8 mouse cellular contexts compared by ENCODE assay signal in genomic region chr7:142371768-142372661, GRCm38 (mm10). TPM values are rescaled to one million over a fixed set of nuclear protein-coding genes. Genes with fewer than 3 reads are reported as not detected.
DNase-seq lines count a peak whose midpoint lies in the region; ATAC-seq lines count a peak whose summit lies in the region.

No protein-coding gene starts in this region.

- H3K27me3 ChIP-seq in kidney, embryonic 14.5 days (ENCODE audit: control insufficient read depth, insufficient read depth, low read length), result peaks cover 27% of the 10 kb centered on the region
- H3K27me3 ChIP-seq in embryonic facial prominence, embryonic 11.5 days (ENCODE audit: control insufficient read depth, insufficient read depth, low read length), result peaks cover 22% of the 10 kb centered on the region
- H3K27me3 ChIP-seq in hindbrain, embryonic 16.5 days (replicated peaks; ENCODE audit: control insufficient read depth, insufficient read depth, low read length), result peaks cover 29% of the 10 kb centered on the region
- peaks cover 24% of the 10 kb centered on the region for H3K27me3 ChIP-seq in stomach, embryonic 16.5 days (ENCODE audit: control insufficient read depth, insufficient read depth, low read length)

- peak overlapping the region; percentile 72 for H3K4me2 ChIP-seq in kidney, embryonic 14.5 days (replicated peaks; ENCODE audit: low read depth, low read length)
- H3K4me2 ChIP-seq in embryonic facial prominence, embryonic 11.5 days (ENCODE audit: low read depth, low read length), result peak overlapping the region; percentile 86
- H3K4me2 ChIP-seq in hindbrain, embryonic 16.5 days (ENCODE audit: low read length), result peak overlapping the region; percentile 89
- peak overlapping the region; percentile 66 for H3K4me2 ChIP-seq in stomach, embryonic 16.5 days (ENCODE audit: low read depth, low read length)

- WGBS in kidney, embryonic 14.5 days, result 2% methylated on average over 56 of the region's 64 CpGs
- 3% methylated on average over 47 of the region's 64 CpGs for WGBS in embryonic facial prominence, embryonic 11.5 days
- 2% methylated on average over 52 of the region's 64 CpGs for WGBS in hindbrain, embryonic 16.5 days
- WGBS in stomach, embryonic 16.5 days, result 1% methylated on average over 64 of the region's 64 CpGs

- peak; percentile 40 for ATAC-seq in kidney, embryonic 14.5 days (ENCODE audit: low FRiP score, low TSS enrichment)
- no peak for ATAC-seq in embryonic facial prominence, embryonic 11.5 days (replicated peaks; ENCODE audit: insufficient number of reproducible peaks, low FRiP score, low TSS enrichment, low read depth)
- ATAC-seq in hindbrain, embryonic 16.5 days, result peak; percentile 35; the same call in 1 of the 2 replicates
- no peak for ATAC-seq in stomach, embryonic 16.5 days (ENCODE audit: insufficient read depth, low FRiP score)

- H3K4me1 ChIP-seq in kidney, embryonic 14.5 days (ENCODE audit: control insufficient read depth, insufficient read depth, low read length), result peaks cover 4% of the 10 kb centered on the region; the same call in 1 of the 2 replicates
- no peaks in the 10 kb centered on the region; the same call in 1 of the 2 replicates for H3K4me1 ChIP-seq in embryonic facial prominence, embryonic 11.5 days (ENCODE audit: control insufficient read depth, insufficient read depth, low read length)
- peaks cover 9% of the 10 kb centered on the region; the same call in 1 of the 2 replicates for H3K4me1 ChIP-seq in hindbrain, embryonic 16.5 days (ENCODE audit: control insufficient read depth, insufficient read depth, low read depth, low read length)
- 0 out of 2 replicates have a peak, but pooled peaks cover 3% of the 10 kb centered on the region for H3K4me1 ChIP-seq in stomach, embryonic 16.5 days (ENCODE audit: control insufficient read depth, insufficient read depth, low read length)

- H3K9me3 ChIP-seq in kidney, embryonic 14.5 days (ENCODE audit: control insufficient read depth, low read length), result no peaks in the 10 kb centered on the region
- H3K9me3 ChIP-seq in embryonic facial prominence, embryonic 11.5 days (replicated peaks; ENCODE audit: control insufficient read depth, low read length), result no peaks in the 10 kb centered on the region
- H3K9me3 ChIP-seq in hindbrain, embryonic 16.5 days (ENCODE audit: control insufficient read depth, low read length), result no peaks in the 10 kb centered on the region
- H3K9me3 ChIP-seq in stomach, embryonic 16.5 days (replicated peaks; ENCODE audit: control insufficient read depth, low read length), result no peaks in the 10 kb centered on the region

- H3K9ac ChIP-seq in kidney, embryonic 14.5 days (ENCODE audit: low read depth, low read length), result peak overlapping the region; percentile 42
- H3K9ac ChIP-seq in embryonic facial prominence, embryonic 11.5 days (replicated peaks; ENCODE audit: low read length), result peak overlapping the region; percentile 48
- H3K9ac ChIP-seq in hindbrain, embryonic 16.5 days (ENCODE audit: low read depth, low read length), result peak overlapping the region; percentile 67
- peak overlapping the region; percentile 62 for H3K9ac ChIP-seq in stomach, embryonic 16.5 days (ENCODE audit: low read length)

- no peak for DNase-seq in kidney, adult 9 months
- peak; percentile 36 for DNase-seq in ZHBTc4 (ENCODE audit: low read depth, low spot score)
- DNase-seq in embryonic facial prominence, embryonic 11.5 days (ENCODE audit: low spot score), result peak; percentile 23
- peak; percentile 38 for DNase-seq in lung, postnatal 36 days
- no peak for DNase-seq in layer of hippocampus, adult 9-11 months

- peaks cover 15% of the 10 kb centered on the region for H3K36me3 ChIP-seq in kidney, embryonic 14.5 days (ENCODE audit: control insufficient read depth, insufficient read depth, low read length)
- no peaks in the 10 kb centered on the region; the same call in 1 of the 2 replicates for H3K36me3 ChIP-seq in embryonic facial prominence, embryonic 11.5 days (replicated peaks; ENCODE audit: control insufficient read depth, insufficient read depth, low read depth, low read length)
- peaks cover 11% of the 10 kb centered on the region; the same call in 1 of the 2 replicates for H3K36me3 ChIP-seq in hindbrain, embryonic 16.5 days (ENCODE audit: control insufficient read depth, insufficient read depth, low read length)
- no peaks in the 10 kb centered on the region for H3K36me3 ChIP-seq in stomach, embryonic 16.5 days (ENCODE audit: control insufficient read depth, insufficient read depth, low read length)

- peak overlapping the region; percentile 46 for H3K4me3 ChIP-seq in kidney, embryonic 14.5 days (ENCODE audit: low read length)
- H3K4me3 ChIP-seq in embryonic facial prominence, embryonic 11.5 days (ENCODE audit: low read depth, low read length), result peak overlapping the region; percentile 43
- peak overlapping the region; percentile 54 for H3K4me3 ChIP-seq in hindbrain, embryonic 16.5 days (ENCODE audit: low read length)
- H3K4me3 ChIP-seq in stomach, embryonic 16.5 days (replicated peaks; ENCODE audit: low read length), result peak overlapping the region; percentile 46

- H3K27ac ChIP-seq in kidney, embryonic 14.5 days (ENCODE audit: low read depth, low read length), result no peak overlapping the region
- no peak overlapping the region for H3K27ac ChIP-seq in embryonic facial prominence, embryonic 11.5 days (replicated peaks; ENCODE audit: low read depth, low read length)
- H3K27ac ChIP-seq in hindbrain, embryonic 16.5 days (ENCODE audit: low read depth, low read length), result no peak overlapping the region
- no peak overlapping the region for H3K27ac ChIP-seq in stomach, embryonic 16.5 days (ENCODE audit: low read length)

RNA-seq across cellular contexts. Expression of gene Ifitm10, which starts 1.5 kb away (rescaled TPM):
- 1.4 and 1.7 TPM in 2 replicates for polyA plus RNA-seq in kidney, embryonic 14.5 days (2014; fragmentation: Nextera tagmentation; extraction: Ambion mirVana)
- polyA plus RNA-seq in embryonic facial prominence, embryonic 11.5 days (2014; fragmentation: Nextera tagmentation; extraction: Ambion mirVana), result 0.97 and 1.9 TPM in 2 replicates
- polyA plus RNA-seq in hindbrain, embryonic 16.5 days (2015; fragmentation: Nextera tagmentation; extraction: Ambion mirVana), result 13.3 and 14.9 TPM in 2 replicates
- polyA plus RNA-seq in stomach, embryonic 16.5 days (2015; fragmentation: Nextera tagmentation; extraction: Ambion mirVana), result 3.7 and 5.2 TPM in 2 replicates

RNA-seq across cellular contexts. Expression of gene Gm49369, which starts 10.5 kb away (rescaled TPM):
- polyA plus RNA-seq in kidney, embryonic 14.5 days (2014; fragmentation: Nextera tagmentation; extraction: Ambion mirVana), result not detected in 2 replicates
- 2.0 TPM in 1 of 2 replicates, not detected in the other for polyA plus RNA-seq in embryonic facial prominence, embryonic 11.5 days (2014; fragmentation: Nextera tagmentation; extraction: Ambion mirVana)
- 6.4 TPM in 1 of 2 replicates, not detected in the other for polyA plus RNA-seq in hindbrain, embryonic 16.5 days (2015; fragmentation: Nextera tagmentation; extraction: Ambion mirVana)
- polyA plus RNA-seq in stomach, embryonic 16.5 days (2015; fragmentation: Nextera tagmentation; extraction: Ambion mirVana), result 0.96 TPM in 1 of 2 replicates, not detected in the other

RNA-seq across cellular contexts. Expression of gene Ctsd, which starts 15.8 kb away (rescaled TPM):
- polyA plus RNA-seq in kidney, embryonic 14.5 days (2014; fragmentation: Nextera tagmentation; extraction: Ambion mirVana), result 223 and 260 TPM in 2 replicates
- polyA plus RNA-seq in embryonic facial prominence, embryonic 11.5 days (2014; fragmentation: Nextera tagmentation; extraction: Ambion mirVana), result 163 and 197 TPM in 2 replicates
- polyA plus RNA-seq in hindbrain, embryonic 16.5 days (2015; fragmentation: Nextera tagmentation; extraction: Ambion mirVana), result 356 and 378 TPM in 2 replicates
- polyA plus RNA-seq in stomach, embryonic 16.5 days (2015; fragmentation: Nextera tagmentation; extraction: Ambion mirVana), result 451 and 599 TPM in 2 replicates

Comparison
In these comparisons a context has a peak if more than half of its experiments do, and no peak if none do; other contexts are left out.
1. ATAC-seq: peak in kidney, embryonic 14.5 days (single experiment) and hindbrain, embryonic 16.5 days (single experiment); none in embryonic facial prominence, embryonic 11.5 days (single experiment) and stomach, embryonic 16.5 days (single experiment).
2. DNase-seq: peak in ZHBTc4 (single experiment), embryonic facial prominence, embryonic 11.5 days (single experiment) and lung, postnatal 36 days (single experiment); none in kidney, adult 9 months (single experiment) and layer of hippocampus, adult 9-11 months (single experiment).
3. Peak in every context shown above with its lines, with median percentiles within 50 percentile points of each other: H3K4me2 ChIP-seq, H3K4me3 ChIP-seq and H3K9ac ChIP-seq.